Mouse (Mus musculus): ENCODE measurements around the gene Ncoa3. TPM values are rescaled to one million over a fixed set of nuclear protein-coding genes. Genes with fewer than 3 reads are reported as not detected.

The Ncoa3 gene
- polyA plus RNA-seq, 1 experiment from 2014 or later = 17.4 TPM

DNA sequence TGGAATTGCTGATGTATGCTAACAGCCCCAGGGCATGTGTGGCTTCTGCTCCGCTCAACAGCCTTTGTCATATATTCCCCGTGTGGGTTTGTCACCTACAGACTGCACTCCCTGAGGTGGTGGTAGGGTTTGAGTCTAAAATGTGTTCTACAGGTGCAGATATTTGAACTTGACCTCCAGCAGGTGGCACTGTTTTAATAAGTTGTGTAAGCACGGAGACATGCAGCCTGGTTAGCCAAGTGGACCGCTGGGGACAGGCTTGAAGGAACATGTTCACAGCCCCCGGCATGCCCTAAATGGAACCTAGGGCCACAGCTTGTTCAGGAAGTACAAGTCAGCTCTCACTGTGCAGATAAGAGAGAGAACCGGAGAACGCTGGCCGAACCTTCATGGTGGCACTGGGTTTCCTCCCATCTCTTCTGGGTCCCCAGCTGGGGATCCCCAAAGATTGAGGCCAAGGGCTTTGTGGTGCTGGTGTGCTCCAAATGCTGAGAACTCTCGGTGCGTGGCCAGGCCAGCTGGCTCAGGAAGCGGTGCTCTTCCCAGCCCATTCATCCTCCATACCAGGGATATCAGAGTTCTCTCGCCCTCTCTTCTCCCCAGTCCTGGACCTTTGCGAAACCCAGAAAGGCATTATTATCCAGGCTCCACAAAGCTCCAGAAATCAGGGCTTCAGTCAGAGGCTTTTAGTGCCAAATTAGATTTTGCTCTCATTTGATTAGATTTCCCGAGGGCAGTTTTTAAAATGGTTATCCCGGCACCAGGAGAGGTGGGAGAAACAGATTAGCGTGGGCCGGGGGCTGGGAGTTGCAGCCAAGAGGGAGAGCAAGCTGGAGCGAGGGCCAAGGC, 105.2 kb downstream of the Ncoa3 start:
- no peak overlapping the region for H3K9ac ChIP-seq (ENCODE audit: low read length)
- no peaks in the 10 kb centered on the region for H3K4me1 ChIP-seq (replicated peaks; ENCODE audit: control insufficient read depth, insufficient read depth, low read length)
- H3K27ac ChIP-seq (ENCODE audit: low read depth, low read length) = no peak overlapping the region
- H3K27me3 ChIP-seq (ENCODE audit: control insufficient read depth, insufficient read depth, low read length) = no peaks in the 10 kb centered on the region
- H3K9me3 ChIP-seq (ENCODE audit: control insufficient read depth, low read length) = no peaks in the 10 kb centered on the region
- WGBS = 84% methylated on average over 18 of the region's 18 CpGs
- DNase-seq (ENCODE audit: low spot score) (no peak), ATAC-seq (replicated peaks; ENCODE audit: low FRiP score) (no peak)
- H3K4me3 ChIP-seq (ENCODE audit: low read depth, low read length) = no peak overlapping the region
- no peaks in the 10 kb centered on the region for H3K36me3 ChIP-seq (ENCODE audit: control insufficient read depth, insufficient read depth, low read length)
- H3K4me2 ChIP-seq (ENCODE audit: low read depth, low read length, severe bottlenecking) = no peak overlapping the region

DNA sequence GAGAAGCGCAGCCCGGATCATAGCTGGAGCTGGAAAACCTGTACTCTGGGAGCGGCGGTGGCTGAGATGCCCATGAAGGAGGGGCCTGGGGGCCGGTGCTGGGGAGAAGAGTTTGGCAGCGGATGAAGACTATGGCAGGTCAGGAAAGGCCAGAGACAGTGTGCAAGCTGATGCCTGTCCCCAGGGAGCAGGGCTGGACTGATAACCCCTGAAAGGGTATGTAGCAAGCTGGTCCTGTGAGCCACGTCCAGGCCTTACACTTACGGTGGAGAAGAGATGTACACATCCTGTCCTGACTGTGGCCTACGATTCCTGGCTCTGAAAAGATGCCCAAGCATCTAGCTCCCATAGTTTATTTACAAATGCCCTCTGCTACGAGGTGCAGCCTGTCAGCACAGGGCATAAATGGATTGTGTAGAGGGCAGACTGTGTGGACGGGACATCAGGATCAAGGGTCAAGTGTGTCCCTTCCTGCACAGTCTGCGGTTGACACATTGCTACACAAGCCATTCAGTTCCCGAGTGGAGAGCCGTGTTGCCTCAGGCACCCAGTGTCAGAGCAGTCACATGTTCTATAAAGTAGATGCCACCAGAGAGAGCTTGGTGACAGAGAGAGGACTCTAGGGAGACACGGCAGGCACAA, 106.0 kb downstream of the Ncoa3 start:
- Histone ChIP-seq H3K4me3 (ENCODE audit: low read depth, low read length) (no peak overlapping the region), H3K27ac (ENCODE audit: low read depth, low read length) (no peak overlapping the region), H3K9me3 (ENCODE audit: control insufficient read depth, low read length) (no peaks in the 10 kb centered on the region), H3K4me2 (ENCODE audit: low read depth, low read length, severe bottlenecking) (no peak overlapping the region), H3K27me3 (ENCODE audit: control insufficient read depth, insufficient read depth, low read length) (no peaks in the 10 kb centered on the region), H3K4me1 (replicated peaks; ENCODE audit: control insufficient read depth, insufficient read depth, low read length) (no peaks in the 10 kb centered on the region), H3K9ac (ENCODE audit: low read length) (no peak overlapping the region), H3K36me3 (ENCODE audit: control insufficient read depth, insufficient read depth, low read length) (no peaks in the 10 kb centered on the region)
- WGBS = 82% methylated on average over 15 of the region's 15 CpGs
- DNase-seq (ENCODE audit: low spot score) (no peak), ATAC-seq (replicated peaks; ENCODE audit: low FRiP score) (no peak)

DNA sequence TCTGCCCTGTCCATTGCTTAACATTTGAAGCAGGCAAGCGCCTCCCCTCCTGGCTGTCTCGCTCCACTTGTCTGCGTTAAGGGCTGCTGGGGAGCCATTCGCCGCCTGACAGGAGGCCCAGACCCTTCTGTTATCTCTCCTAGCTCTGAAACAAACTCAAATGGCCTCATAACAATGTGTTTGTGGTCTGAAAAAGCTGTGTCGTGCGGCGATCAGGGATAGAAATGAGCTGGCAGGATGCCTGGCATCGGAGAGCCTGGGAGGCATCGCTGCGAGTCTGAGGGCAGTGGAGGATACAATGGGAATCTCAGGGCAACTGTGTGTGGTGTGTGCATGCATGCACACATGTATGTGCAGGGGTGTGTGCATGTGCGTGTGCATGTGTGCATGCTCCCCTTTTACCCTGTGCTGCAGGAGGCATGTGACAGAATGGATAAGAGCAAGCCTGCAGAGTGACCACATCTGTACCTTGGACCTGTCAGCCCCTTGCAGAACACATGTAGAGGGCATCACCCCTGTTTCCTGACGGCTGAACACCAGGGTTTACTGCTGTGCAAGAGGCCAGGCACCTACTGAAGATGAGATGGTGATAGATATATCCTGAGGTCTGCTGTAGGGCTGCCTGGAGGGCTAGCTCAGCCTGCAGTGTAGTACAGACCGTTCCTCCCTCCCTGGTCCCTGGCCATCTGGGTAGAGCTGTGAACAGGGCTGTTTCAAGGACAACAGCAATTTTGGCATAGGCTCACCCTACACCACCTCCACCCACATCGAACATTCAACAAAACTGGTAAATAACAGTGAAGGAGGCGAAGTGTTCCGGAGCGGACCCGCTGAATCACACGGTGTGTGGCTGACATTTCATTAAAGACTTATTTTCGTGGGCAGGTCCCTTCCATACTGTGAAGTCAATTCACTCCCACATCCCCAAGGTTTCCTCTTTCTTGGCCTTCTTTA, 108.2 kb downstream of the Ncoa3 start:
- Histone ChIP-seq H3K4me1 (replicated peaks; ENCODE audit: control insufficient read depth, insufficient read depth, low read length) (no peaks in the 10 kb centered on the region), H3K4me2 (ENCODE audit: low read depth, low read length, severe bottlenecking) (no peak overlapping the region), H3K27me3 (ENCODE audit: control insufficient read depth, insufficient read depth, low read length) (no peaks in the 10 kb centered on the region), H3K27ac (ENCODE audit: low read depth, low read length) (no peak overlapping the region), H3K4me3 (ENCODE audit: low read depth, low read length) (no peak overlapping the region), H3K9me3 (ENCODE audit: control insufficient read depth, low read length) (no peaks in the 10 kb centered on the region), H3K36me3 (ENCODE audit: control insufficient read depth, insufficient read depth, low read length) (no peaks in the 10 kb centered on the region), H3K9ac (ENCODE audit: low read length) (no peak overlapping the region)
- no peak for ATAC-seq (replicated peaks; ENCODE audit: low FRiP score)
- 91% methylated on average over 21 of the region's 21 CpGs for WGBS
- DNase-seq (ENCODE audit: low spot score) = no peak

DNA sequence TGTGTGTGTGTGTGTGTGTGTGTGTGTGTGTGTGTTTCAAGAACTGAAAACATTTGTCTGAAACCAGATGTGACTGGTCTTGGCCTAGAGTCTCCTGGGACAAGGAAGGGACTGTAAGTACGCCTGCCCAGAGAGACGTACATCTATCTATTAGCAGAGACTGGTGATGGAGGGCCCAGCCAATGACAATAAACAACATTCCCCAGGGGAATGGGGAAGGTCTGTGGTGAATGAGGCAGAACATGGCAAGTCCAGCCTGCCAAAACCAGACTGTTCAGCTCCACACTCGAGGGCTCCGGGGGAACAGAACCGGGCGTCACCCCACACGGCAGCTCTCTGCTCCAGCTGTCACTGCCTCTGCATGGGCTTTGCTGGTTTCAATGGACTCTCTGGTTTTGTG, 110.5 kb downstream of the Ncoa3 start:
- no peaks in the 10 kb centered on the region for H3K27me3 ChIP-seq (ENCODE audit: control insufficient read depth, insufficient read depth, low read length)
- no peak overlapping the region for H3K27ac ChIP-seq (ENCODE audit: low read depth, low read length)
- WGBS = 94% methylated on average over 7 of the region's 7 CpGs
- H3K9me3 ChIP-seq (ENCODE audit: control insufficient read depth, low read length) = no peaks in the 10 kb centered on the region
- no peak overlapping the region for H3K4me2 ChIP-seq (ENCODE audit: low read depth, low read length, severe bottlenecking)
- H3K4me3 ChIP-seq (ENCODE audit: low read depth, low read length) = no peak overlapping the region
- ATAC-seq (replicated peaks; ENCODE audit: low FRiP score) (no peak), DNase-seq (ENCODE audit: low spot score) (no peak)
- H3K4me1 ChIP-seq (replicated peaks; ENCODE audit: control insufficient read depth, insufficient read depth, low read length) = no peaks in the 10 kb centered on the region
- H3K36me3 ChIP-seq (ENCODE audit: control insufficient read depth, insufficient read depth, low read length) = no peaks in the 10 kb centered on the region
- no peak overlapping the region for H3K9ac ChIP-seq (ENCODE audit: low read length)

DNA sequence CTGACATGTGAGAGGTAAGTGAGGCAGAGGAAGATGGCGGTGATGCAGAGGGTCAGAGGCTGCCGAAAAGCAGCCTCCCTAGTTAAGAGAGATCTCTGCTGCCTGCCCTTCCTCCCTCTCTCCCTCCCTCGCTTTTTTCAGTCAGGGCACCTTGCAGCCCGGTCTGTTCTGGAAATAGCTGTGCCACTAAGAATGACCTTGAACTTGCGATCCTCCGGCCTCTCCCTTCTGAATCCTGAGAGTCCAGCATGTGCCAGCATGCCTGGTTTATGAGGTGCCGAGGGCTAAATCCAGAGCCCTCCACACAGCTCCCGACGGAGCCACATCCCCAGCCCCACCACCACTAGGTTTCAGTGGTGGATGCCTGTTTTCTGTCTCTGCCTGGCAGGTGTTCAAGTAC, 113.5 kb downstream of the Ncoa3 start:
- no peak overlapping the region for H3K4me2 ChIP-seq (ENCODE audit: low read depth, low read length, severe bottlenecking)
- H3K4me3 ChIP-seq (ENCODE audit: low read depth, low read length) = no peak overlapping the region
- no peaks in the 10 kb centered on the region for H3K9me3 ChIP-seq (ENCODE audit: control insufficient read depth, low read length)
- ATAC-seq (replicated peaks; ENCODE audit: low FRiP score) (no peak), DNase-seq (ENCODE audit: low spot score) (no peak)
- WGBS = 92% methylated on average over 9 of the region's 9 CpGs
- no peaks in the 10 kb centered on the region for H3K27me3 ChIP-seq (ENCODE audit: control insufficient read depth, insufficient read depth, low read length)
- H3K9ac ChIP-seq (ENCODE audit: low read length) = no peak overlapping the region
- no peaks in the 10 kb centered on the region for H3K4me1 ChIP-seq (replicated peaks; ENCODE audit: control insufficient read depth, insufficient read depth, low read length)
- no peak overlapping the region for H3K27ac ChIP-seq (ENCODE audit: low read depth, low read length)
- H3K36me3 ChIP-seq (ENCODE audit: control insufficient read depth, insufficient read depth, low read length) = no peaks in the 10 kb centered on the region

DNA sequence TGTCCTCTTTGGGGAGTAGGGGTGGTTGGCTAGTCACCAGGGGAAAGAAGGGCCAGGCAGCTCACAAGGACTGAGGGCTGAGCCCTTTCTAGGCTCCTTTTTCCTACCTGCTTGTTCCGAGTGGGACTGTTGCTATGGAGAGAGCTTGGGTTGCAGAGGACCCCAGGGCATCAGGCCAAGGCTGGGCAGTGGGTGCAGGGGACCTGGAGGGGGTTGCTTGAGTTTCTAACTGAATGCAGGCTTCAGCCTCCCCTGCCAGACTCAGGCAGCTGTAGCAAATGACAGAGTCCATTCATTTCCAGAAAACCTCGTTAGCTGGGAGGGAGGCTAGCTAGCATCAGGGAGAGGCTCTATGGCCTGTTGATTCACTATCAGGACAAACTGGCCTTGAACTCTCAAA, 114.2 kb downstream of the Ncoa3 start:
- H3K36me3 ChIP-seq (ENCODE audit: control insufficient read depth, insufficient read depth, low read length) = no peaks in the 10 kb centered on the region
- H3K27ac ChIP-seq (ENCODE audit: low read depth, low read length) = no peak overlapping the region
- ATAC-seq (replicated peaks; ENCODE audit: low FRiP score) (no peak), DNase-seq (ENCODE audit: low spot score) (no peak)
- no peaks in the 10 kb centered on the region for H3K27me3 ChIP-seq (ENCODE audit: control insufficient read depth, insufficient read depth, low read length)
- no peaks in the 10 kb centered on the region for H3K4me1 ChIP-seq (replicated peaks; ENCODE audit: control insufficient read depth, insufficient read depth, low read length)
- WGBS = 55% methylated on average over 2 of the region's 2 CpGs
- H3K9ac ChIP-seq (ENCODE audit: low read length) = no peak overlapping the region
- no peak overlapping the region for H3K4me3 ChIP-seq (ENCODE audit: low read depth, low read length)
- H3K9me3 ChIP-seq (ENCODE audit: control insufficient read depth, low read length) = no peaks in the 10 kb centered on the region
- H3K4me2 ChIP-seq (ENCODE audit: low read depth, low read length, severe bottlenecking) = no peak overlapping the region

DNA sequence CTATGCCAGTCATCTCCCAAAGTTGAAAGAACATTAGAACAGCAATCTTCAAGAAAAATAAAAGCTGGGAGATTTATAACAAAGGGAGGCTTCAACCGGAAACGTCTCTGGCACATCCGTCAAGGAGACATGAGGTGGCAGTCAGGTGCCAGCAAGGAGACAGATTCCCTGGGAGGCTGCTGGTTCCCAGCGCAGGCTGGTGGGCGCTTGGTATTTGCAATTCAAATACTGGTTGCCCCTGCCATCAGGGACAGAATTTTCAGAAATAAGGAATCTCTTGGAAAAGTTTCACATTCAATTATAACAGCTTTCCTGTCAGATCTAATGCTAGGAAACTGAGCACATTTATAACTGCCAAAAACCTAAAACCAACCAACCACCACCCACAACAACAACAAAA, 115.5 kb downstream of the Ncoa3 start:
- WGBS = 89% methylated on average over 5 of the region's 5 CpGs
- DNase-seq (ENCODE audit: low spot score) = no peak
- Histone ChIP-seq H3K36me3 (ENCODE audit: control insufficient read depth, insufficient read depth, low read length) (no peaks in the 10 kb centered on the region), H3K4me1 (replicated peaks; ENCODE audit: control insufficient read depth, insufficient read depth, low read length) (0 out of 2 replicates have a peak, but pooled peaks cover 2% of the 10 kb centered on the region), H3K4me2 (ENCODE audit: low read depth, low read length, severe bottlenecking) (no peak overlapping the region), H3K4me3 (ENCODE audit: low read depth, low read length) (no peak overlapping the region), H3K9me3 (ENCODE audit: control insufficient read depth, low read length) (no peaks in the 10 kb centered on the region), H3K27me3 (ENCODE audit: control insufficient read depth, insufficient read depth, low read length) (no peaks in the 10 kb centered on the region), H3K9ac (ENCODE audit: low read length) (no peak overlapping the region), H3K27ac (ENCODE audit: low read depth, low read length) (no peak overlapping the region)
- no peak for ATAC-seq (replicated peaks; ENCODE audit: low FRiP score)

DNA sequence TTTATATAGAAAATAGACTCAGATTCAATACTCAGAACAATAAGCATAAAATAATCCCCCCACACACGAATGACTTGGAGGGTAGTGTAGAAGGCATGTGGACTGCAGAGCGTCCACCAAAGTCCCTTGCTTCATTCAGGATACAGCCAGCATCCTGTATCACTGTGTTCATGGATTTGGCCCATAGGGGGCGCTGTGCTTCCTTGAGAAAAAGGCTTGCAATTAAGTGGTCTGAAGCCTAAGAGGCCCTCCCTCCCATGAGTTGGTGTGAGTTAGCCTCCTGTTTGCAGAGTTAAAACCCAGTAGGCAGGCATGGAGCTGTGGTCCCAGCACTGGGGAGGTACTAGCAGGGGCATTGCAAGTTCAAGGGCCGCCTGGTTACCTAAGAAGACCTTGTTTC, 115.9 kb downstream of the Ncoa3 start:
- Histone ChIP-seq H3K27me3 (ENCODE audit: control insufficient read depth, insufficient read depth, low read length) (no peaks in the 10 kb centered on the region), H3K9ac (ENCODE audit: low read length) (no peak overlapping the region), H3K4me2 (ENCODE audit: low read depth, low read length, severe bottlenecking) (no peak overlapping the region), H3K27ac (ENCODE audit: low read depth, low read length) (no peak overlapping the region), H3K4me3 (ENCODE audit: low read depth, low read length) (no peak overlapping the region), H3K4me1 (replicated peaks; ENCODE audit: control insufficient read depth, insufficient read depth, low read length) (0 out of 2 replicates have a peak, but pooled peaks cover 2% of the 10 kb centered on the region), H3K36me3 (ENCODE audit: control insufficient read depth, insufficient read depth, low read length) (no peaks in the 10 kb centered on the region; the same call in 1 of the 2 replicates), H3K9me3 (ENCODE audit: control insufficient read depth, low read length) (no peaks in the 10 kb centered on the region)
- ATAC-seq (replicated peaks; ENCODE audit: low FRiP score) = no peak
- 26% methylated on average over 4 of the region's 4 CpGs for whole genome bisulfite sequencing
- DNase-seq (ENCODE audit: low spot score) = peak; percentile 92
